7 mouse cellular contexts compared by ENCODE assay signal in the genomic region with DNA sequence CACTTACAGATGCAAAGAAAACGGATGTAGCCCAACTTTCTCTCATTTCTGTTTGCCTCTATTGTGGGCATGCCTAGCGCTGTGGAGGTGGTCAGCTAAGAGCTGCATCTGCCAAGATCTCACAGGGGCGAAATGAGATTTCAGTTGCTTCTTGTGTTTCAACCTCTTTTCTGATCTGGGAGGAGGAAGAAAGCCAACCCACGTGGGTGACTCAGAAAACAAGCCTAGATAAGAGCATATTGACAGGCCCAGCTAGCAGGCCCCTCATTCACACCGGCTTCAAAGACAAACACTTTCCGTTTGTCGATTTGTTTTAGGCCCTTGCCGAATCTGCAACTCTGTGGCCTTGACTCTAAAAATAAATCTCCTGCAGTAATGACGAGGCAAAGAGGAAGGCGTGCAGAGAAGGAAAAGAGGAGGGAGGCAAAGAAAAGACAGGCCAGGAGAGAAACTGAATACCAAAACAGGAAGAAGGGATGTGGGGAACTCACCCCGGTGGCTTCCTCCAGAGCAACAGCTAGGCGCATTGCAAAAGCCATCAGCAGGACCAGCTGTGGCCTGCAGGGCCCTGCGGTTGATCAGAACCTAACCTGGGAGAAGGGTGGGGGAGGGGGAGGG.
DNase-seq lines count a peak whose midpoint lies in the region; ATAC-seq and TF ChIP-seq lines count a peak whose summit lies in the region.

No protein-coding gene starts in this region.

- peak in 1 of 2 experiments; percentile 60; a peak in 2 of 4 replicates for TF ChIP-seq POLR2A in MEL (IDR thresholded peaks at IDR 0.05; ENCODE audit: control insufficient read depth in 1 of 2, insufficient read depth in 1 of 2, low read depth in 1 of 2, low read length in 2 of 2, poor library complexity in 1 of 2)

- H3K4me3 ChIP-seq in left cerebral cortex, adult 2 months, result no peak overlapping the region
- peak overlapping the region; percentile 60 to 68 for H3K4me3 ChIP-seq in MEL (ENCODE audit: control insufficient read depth in 1 of 2, insufficient read depth in 1 of 2, low read depth in 2 of 2, low read length in 2 of 2)

- TF ChIP-seq CTCF in left cerebral cortex, adult 2 months (IDR thresholded peaks at IDR 0.05), result no peak
- no peak for TF ChIP-seq CTCF in MEL (IDR thresholded peaks at IDR 0.05 in 2 of 3, conservative IDR thresholded peaks at IDR 0.05 in 1 of 3; ENCODE audit: control insufficient read depth in 1 of 3, insufficient read depth in 1 of 3, low read depth in 2 of 3, low read length in 3 of 3, poor library complexity in 1 of 3, severe bottlenecking in 1 of 3)

- H3K4me1 ChIP-seq in MEL (ENCODE audit: control insufficient read depth in 1 of 2, insufficient read depth in 2 of 2, low read length in 2 of 2), result peaks cover 3 to 20% of the 10 kb centered on the region in 2 experiments; a peak in 3 of 4 replicates

- peak; percentile 3 to 61 for DNase-seq in left cerebral cortex, postnatal 25 days (ENCODE audit: low spot score in 2 of 2)
- DNase-seq in left cerebral cortex, adult 2 months (ENCODE audit: extremely low spot score in 1 of 2, low spot score in 2 of 2), result no peak
- DNase-seq in MEL (ENCODE audit: low read depth, low spot score), result peak; percentile 93
- peak; percentile 17 for DNase-seq in c-Kit-positive CD71-positive TER-119-negative erythroid progenitor cells, embryonic 14.5 days (ENCODE audit: low read depth)
- DNase-seq in gastrocnemius, adult 8-10 months (ENCODE audit: low spot score in 2 of 2), result no peak
- no peak for DNase-seq in cerebellum, adult 18-20 months

- H3K36me3 ChIP-seq in MEL (ENCODE audit: control insufficient read depth in 1 of 2, insufficient read depth in 2 of 2, low read length in 2 of 2), result peaks cover 0 to 12% of the 10 kb centered on the region in 2 experiments; a peak in 2 of 4 replicates

- no peak overlapping the region for H3K27ac ChIP-seq in left cerebral cortex, adult 2 months
- H3K27ac ChIP-seq in MEL (ENCODE audit: control insufficient read depth, low read depth, low read length), result peak overlapping the region; percentile 98

- H3K9ac ChIP-seq in MEL (ENCODE audit: control insufficient read depth, low read depth, low read length, poor library complexity, severe bottlenecking), result peak overlapping the region; percentile 76

- no peaks in the 10 kb centered on the region for H3K27me3 ChIP-seq in MEL (ENCODE audit: control insufficient read depth in 1 of 2, insufficient read depth in 2 of 2, low read length in 2 of 2)

- H3K79me2 ChIP-seq in MEL (ENCODE audit: control insufficient read depth, insufficient read depth, low read length, poor library complexity), result no peaks in the 10 kb centered on the region; the same call in 1 of the 2 replicates

- no peak for TF ChIP-seq RAD21 in MEL (IDR thresholded peaks at IDR 0.05; ENCODE audit: low read depth, low read length)

- H3K9me3 ChIP-seq in MEL (replicated peaks; ENCODE audit: insufficient read depth, low read length), result no peaks in the 10 kb centered on the region

- peak; percentile 92 for ATAC-seq in megakaryocyte progenitor cell, adult 5-6 weeks (replicated peaks; ENCODE audit: poor library complexity)

- peak; percentile 36 to 54; a peak in 2 of 4 replicates for TF ChIP-seq EP300 in MEL (IDR thresholded peaks at IDR 0.05; ENCODE audit: low read depth in 1 of 2, low read length in 2 of 2)

- intact Hi-C loops in left cerebral cortex, postnatal 25 days (cut with DNase I), result no loop called here
- intact Hi-C loops in left cerebral cortex, adult 2 months (cut with DNase I), result no loop called here

TF ChIP-seq in MEL, 35 proteins besides CTCF, POLR2A, EP300 and RAD21:
- TF ChIP-seq GATA1 (IDR thresholded peaks at IDR 0.05; ENCODE audit: low read depth, low read length) (peak; percentile 78), NRF1 (IDR thresholded peaks at IDR 0.05; ENCODE audit: insufficient read depth, low read depth, low read length, poor library complexity, severe bottlenecking) (no peak), POLR2AphosphoS5 (IDR thresholded peaks at IDR 0.05; ENCODE audit: borderline replicate concordance, low read depth, low read length) (no peak), CHD2 (IDR thresholded peaks at IDR 0.05; ENCODE audit: low read length) (no peak), KAT2A (conservative IDR thresholded peaks at IDR 0.05; ENCODE audit: low read depth, low read length) (no peak), USF2 (IDR thresholded peaks at IDR 0.05; ENCODE audit: borderline replicate concordance in 1 of 2, insufficient read depth in 1 of 2, low read depth in 1 of 2, low read length in 2 of 2) (no peak), TCF12 (IDR thresholded peaks at IDR 0.05; ENCODE audit: low read depth, low read length) (no peak), USF1 (IDR thresholded peaks at IDR 0.05; ENCODE audit: low read depth, low read length) (peak; percentile 82), SIN3A (IDR thresholded peaks at IDR 0.05; ENCODE audit: low read length) (peak; percentile 88), MYC (IDR thresholded peaks at IDR 0.05; ENCODE audit: low read depth, low read length) (peak; percentile 90), GABPA (IDR thresholded peaks at IDR 0.05; ENCODE audit: low read depth, low read length) (no peak), POLR2AphosphoS2 (IDR thresholded peaks at IDR 0.05; ENCODE audit: low read length) (no peak), MEF2A (IDR thresholded peaks at IDR 0.05; ENCODE audit: extremely low read depth, insufficient replicate concordance, low read depth, low read length, poor library complexity, severe bottlenecking) (no peak), MXI1 (IDR thresholded peaks at IDR 0.05; ENCODE audit: low read depth, low read length) (peak; percentile 97), TAL1 (IDR thresholded peaks at IDR 0.05; ENCODE audit: low read length) (no peak), UBTF (IDR thresholded peaks at IDR 0.05; ENCODE audit: borderline replicate concordance, insufficient read depth, low read depth, low read length) (no peak), JUND (IDR thresholded peaks at IDR 0.05; ENCODE audit: low read depth, low read length) (no peak), ZKSCAN1 (IDR thresholded peaks at IDR 0.05; ENCODE audit: low read depth, low read length) (no peak), CHD1 (IDR thresholded peaks at IDR 0.05; ENCODE audit: low read depth, low read length) (no peak), NELFE (IDR thresholded peaks at IDR 0.05; ENCODE audit: low read depth, low read length) (0 out of 2 replicates have a peak, but pooled peaks have one; percentile 42), SMC3 (IDR thresholded peaks at IDR 0.05; ENCODE audit: low read depth, low read length) (peak; percentile 2; the same call in 1 of the 2 replicates), MAFK (IDR thresholded peaks at IDR 0.05; ENCODE audit: borderline replicate concordance, low read depth, low read length) (no peak), ZNF384 (IDR thresholded peaks at IDR 0.05; ENCODE audit: low read depth, low read length) (no peak), RCOR1 (IDR thresholded peaks at IDR 0.05; ENCODE audit: low read depth, low read length) (peak; percentile 15; the same call in 1 of the 2 replicates), ZC3H11A (IDR thresholded peaks at IDR 0.05; ENCODE audit: low read depth, low read length) (no peak), ELF1 (IDR thresholded peaks at IDR 0.05; ENCODE audit: low read depth, low read length) (peak; percentile 72; the same call in 1 of the 2 replicates), MAZ (IDR thresholded peaks at IDR 0.05; ENCODE audit: low read depth, low read length) (peak; percentile 74), ETS1 (IDR thresholded peaks at IDR 0.05; ENCODE audit: low read depth, low read length) (peak; percentile 60), TBP (IDR thresholded peaks at IDR 0.05; ENCODE audit: low read depth, low read length) (peak; percentile 71), BHLHE40 (IDR thresholded peaks at IDR 0.05; ENCODE audit: borderline replicate concordance, low read depth, low read length) (0 out of 2 replicates have a peak, but pooled peaks have one; percentile 22), E2F4 (IDR thresholded peaks at IDR 0.05; ENCODE audit: borderline replicate concordance, low read depth, low read length) (no peak), MAX (IDR thresholded peaks at IDR 0.05; ENCODE audit: low read length) (peak; percentile 91), MYB (IDR thresholded peaks at IDR 0.05; ENCODE audit: low read depth, low read length) (no peak), ZMIZ1 (IDR thresholded peaks at IDR 0.05; ENCODE audit: low read depth, low read length) (no peak), HCFC1 (IDR thresholded peaks at IDR 0.05; ENCODE audit: low read depth, low read length) (peak; percentile 64; the same call in 1 of the 2 replicates)

Comparison
In these comparisons a context has a peak if more than half of its experiments do, and no peak if none do; other contexts are left out.
1. DNase-seq: peak in left cerebral cortex, postnatal 25 days (2 of 2), MEL (single experiment) and c-Kit-positive CD71-positive TER-119-negative erythroid progenitor cells, embryonic 14.5 days (single experiment); none in left cerebral cortex, adult 2 months (0 of 2), gastrocnemius, adult 8-10 months (0 of 2) and cerebellum, adult 18-20 months (0 of 2).